Mouse (Mus musculus) kidney, adult 8-10 months (tissue): ENCODE results near the gene Trhde.

ENCODE experiments used
- DNase-seq, 2 experiments: peaks; one replicate each; pipeline ENCODE4 v3.0.0; 2022

Trhde gene

GRCm38 (mm10) chr10:114735111-114735510, 67.0 kb downstream of the Trhde start:
- DNase-seq = no peak

GRCm38 (mm10) chr10:114725591-114725990, 76.5 kb downstream of the Trhde start:
- no peak for DNase-seq

- DNase-seq = no peak
These were observed 100.3 kb downstream of the Trhde start for GRCm38 (mm10) chr10:114701791-114702190.

GRCm38 (mm10) chr10:114671791-114672415, 130.2 kb downstream of the Trhde start:
- no peak for DNase-seq

- DNase-seq = no peak
These were observed 209.1 kb downstream of the Trhde start for GRCm38 (mm10) chr10:114593046-114593445.

GRCm38 (mm10) chr10:114578926-114579325, 223.2 kb downstream of the Trhde start:
- no peak for DNase-seq

GRCm38 (mm10) chr10:114567891-114568290, 234.2 kb downstream of the Trhde start:
- no peak for DNase-seq

- no peak for DNase-seq
These were observed 292.9 kb downstream of the Trhde start for GRCm38 (mm10) chr10:114509186-114509585.

- no peak for DNase-seq
These were observed 313.3 kb downstream of the Trhde start for GRCm38 (mm10) chr10:114488806-114489205.

- no peak for DNase-seq
These were observed 346.5 kb downstream of the Trhde start for GRCm38 (mm10) chr10:114455591-114455990.

- DNase-seq = no peak
These were observed 354.0 kb downstream of the Trhde start for GRCm38 (mm10) chr10:114448116-114448515.

- DNase-seq = peak; percentile 2
These were observed 383.1 kb downstream of the Trhde start for GRCm38 (mm10) chr10:114418956-114419530.

GRCm38 (mm10) chr10:114415717-114416116, 386.4 kb downstream of the Trhde start:
- DNase-seq = no peak

GRCm38 (mm10) chr10:114405260-114405659, 396.8 kb downstream of the Trhde start:
- DNase-seq = no peak

- DNase-seq = no peak
These were observed 398.3 kb downstream of the Trhde start for GRCm38 (mm10) chr10:114403795-114404194.

GRCm38 (mm10) chr10:114370804-114371203, 431.3 kb downstream of the Trhde start:
- DNase-seq = no peak

GRCm38 (mm10) chr10:114363442-114363841, 438.7 kb downstream of the Trhde start:
- DNase-seq = no peak

- no peak for DNase-seq
These were observed 439.5 kb downstream of the Trhde start for GRCm38 (mm10) chr10:114362631-114363030.
